Mouse (Mus musculus) heart, postnatal 0 days (tissue): ENCODE results near the gene Plin2. TPM values are rescaled to one million over a fixed set of nuclear protein-coding genes. Genes with fewer than 3 reads are reported as not detected.
"Not testable (repeated sequence)": the region's sequence is repeated elsewhere in the genome, so short reads cannot be mapped to it uniquely, and the experiment has no call there.

Experiments used
- ATAC-seq: fragments of 200-750 bp; cut with Nextera tagmentation; 2 replicates; pipeline ENCODE4 v1.8.0; 2017; ENCODE audit warnings: low read depth, moderate number of reproducible peaks, moderate library complexity; ENCODE audit not compliant: insufficient read depth
- DNase-seq: peaks from one replicate; pipeline ENCODE4 v3.0.0-alpha.2; 2016; ENCODE audit warnings: low spot score
- H3K27ac ChIP-seq: fragments of 300-500 bp; sonication (generic); 2 replicates; pipeline ENCODE4 v1.5.1; 2014; ENCODE audit warnings: low read depth, mild to moderate bottlenecking
- H3K27me3 ChIP-seq: fragments of 300-500 bp; sonication (generic); 2 replicates; pipeline ENCODE4 v1.6.1; 2014; ENCODE audit warnings: low read length, mixed read lengths; ENCODE audit not compliant: control insufficient read depth, insufficient read depth
- H3K36me3 ChIP-seq: fragments of 300-500 bp; sonication (generic); replicated peaks from 2 replicates; pipeline ENCODE4 v1.6.1; 2014; ENCODE audit warnings: low read length, mixed read lengths; ENCODE audit not compliant: control insufficient read depth, insufficient read depth
- H3K4me1 ChIP-seq: fragments of 300-500 bp; sonication (generic); 2 replicates; pipeline ENCODE4 v1.6.1; 2014; ENCODE audit warnings: antibody characterized with exemption; ENCODE audit not compliant: control insufficient read depth, insufficient read depth
- H3K4me2 ChIP-seq: fragments of 300-500 bp; sonication (generic); 2 replicates; pipeline ENCODE4 v1.6.1; 2014; ENCODE audit warnings: low read depth, mild to moderate bottlenecking, low read length, moderate library complexity
- H3K4me3 ChIP-seq: fragments of 300-500 bp; sonication (generic); 2 replicates; pipeline ENCODE4 v1.5.1; 2014; ENCODE audit warnings: low read depth, low read length
- H3K9ac ChIP-seq: fragments of 300-500 bp; sonication (generic); replicated peaks from 2 replicates; pipeline ENCODE4 v1.6.1; 2014; ENCODE audit warnings: low read depth, low read length, mixed read lengths
- H3K9me3 ChIP-seq: fragments of 300-500 bp; sonication (generic); replicated peaks from 2 replicates; pipeline ENCODE4 v1.6.1; 2016; ENCODE audit warnings: low read length; ENCODE audit not compliant: control insufficient read depth
- CTCF ChIP-seq: IDR thresholded peaks from 2 replicates; pipeline ENCODE4 v1.5.1; 2016; ENCODE audit warnings: antibody characterized with exemption, control low read depth, low read depth
- EP300 ChIP-seq: IDR thresholded peaks from 2 replicates; pipeline ENCODE4 v1.6.1; 2016; ENCODE audit warnings: antibody characterized with exemption, low read depth
- WGBS: fragments of 180-500 bp; shearing (Covaris S2); extraction: QIAGEN DNeasy Blood & Tissue Kit; methylation state at CpG from one replicate; pipeline ENCODE4 v1.1.7; 2014; 5-methylcytosine and 5-hydroxymethylcytosine counted together
- polyA plus RNA-seq: library from polyadenylated mRNA; unstranded; fragments of >200 nt; fragmentation: Nextera tagmentation; extraction: Ambion mirVana; gene quantifications from 2 replicates; pipeline ENCODE4 v1.2.1, GENCODE M21; 2015
- total RNA-seq: library from RNA; depleted of rRNA; stranded (reverse); fragments of >200 nt; gene quantifications from 2 replicates; pipeline ENCODE4 v1.2.3, GENCODE M21; 2014; ENCODE audit warnings: low replicate concordance

Plin2 gene
- total and polyA plus RNA-seq, 2 experiments from 2014 or later: 63.9 to 92.3 TPM

DNA sequence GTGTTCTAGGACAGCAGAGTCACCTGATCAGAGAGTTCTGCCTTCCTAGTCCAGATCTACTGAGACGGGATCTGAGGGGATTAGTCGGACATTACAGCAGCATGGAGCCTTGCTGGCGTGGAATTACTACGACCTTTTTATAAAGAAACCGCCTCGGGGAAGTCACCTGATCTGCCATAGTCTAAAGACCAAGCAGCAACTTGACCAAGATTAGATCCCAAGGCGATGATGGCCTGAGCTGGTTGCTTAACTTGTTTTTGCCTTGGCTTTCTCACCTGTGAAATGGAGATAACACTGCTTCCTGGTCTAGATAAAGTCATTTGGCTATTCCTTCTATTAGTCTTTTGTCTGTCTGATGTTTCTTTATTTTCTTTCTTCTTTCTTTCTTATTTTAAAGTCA lies 2.6 kb upstream of the Plin2 start:
- no peak for DNase-seq
- TF ChIP-seq EP300 (no peak), CTCF (no peak)
- Histone ChIP-seq H3K9me3 (no peaks in the 10 kb centered on the region), H3K27me3 (no peaks in the 10 kb centered on the region), H3K4me1 (peaks cover 29% of the 10 kb centered on the region), H3K4me2 (no peak overlapping the region), H3K36me3 (peaks cover 7% of the 10 kb centered on the region), H3K9ac (no peak overlapping the region), H3K27ac (no peak overlapping the region), H3K4me3 (no peak overlapping the region)
- WGBS: 77% methylated on average over 7 of the region's 7 CpGs
- ATAC-seq: no peak

DNA sequence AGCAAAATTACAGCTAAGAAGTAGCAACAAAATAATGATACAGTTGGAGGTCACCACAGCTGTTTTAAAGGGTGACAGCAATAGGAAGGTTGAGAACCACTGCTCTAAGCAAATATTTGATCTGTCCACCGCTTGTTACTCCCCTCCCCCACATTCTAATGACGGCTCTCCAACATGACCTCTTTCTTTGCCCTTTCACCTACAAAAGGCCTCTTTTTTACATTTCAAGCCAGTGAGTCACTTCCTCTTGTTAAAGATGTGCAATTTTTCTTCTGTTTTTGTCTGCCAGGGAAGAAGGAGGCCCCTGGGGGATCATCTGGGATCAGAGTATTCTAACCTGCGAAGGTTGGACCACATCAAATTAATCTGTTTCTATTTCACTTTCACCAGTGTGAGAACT lies 1.9 kb upstream of the Plin2 start:
- H3K4me1 ChIP-seq: peaks cover 29% of the 10 kb centered on the region
- DNase-seq (no peak), ATAC-seq (no peak)
- H3K36me3 ChIP-seq: peaks cover 8% of the 10 kb centered on the region
- H3K9ac ChIP-seq: no peak overlapping the region
- TF ChIP-seq CTCF (no peak), EP300 (no peak)
- no peak overlapping the region for H3K4me3 ChIP-seq
- no peak overlapping the region for H3K4me2 ChIP-seq
- no peaks in the 10 kb centered on the region for H3K27me3 ChIP-seq
- H3K9me3 ChIP-seq: no peaks in the 10 kb centered on the region
- H3K27ac ChIP-seq: no peak overlapping the region
- 51% methylated on average over 3 of the region's 3 CpGs for WGBS

DNA sequence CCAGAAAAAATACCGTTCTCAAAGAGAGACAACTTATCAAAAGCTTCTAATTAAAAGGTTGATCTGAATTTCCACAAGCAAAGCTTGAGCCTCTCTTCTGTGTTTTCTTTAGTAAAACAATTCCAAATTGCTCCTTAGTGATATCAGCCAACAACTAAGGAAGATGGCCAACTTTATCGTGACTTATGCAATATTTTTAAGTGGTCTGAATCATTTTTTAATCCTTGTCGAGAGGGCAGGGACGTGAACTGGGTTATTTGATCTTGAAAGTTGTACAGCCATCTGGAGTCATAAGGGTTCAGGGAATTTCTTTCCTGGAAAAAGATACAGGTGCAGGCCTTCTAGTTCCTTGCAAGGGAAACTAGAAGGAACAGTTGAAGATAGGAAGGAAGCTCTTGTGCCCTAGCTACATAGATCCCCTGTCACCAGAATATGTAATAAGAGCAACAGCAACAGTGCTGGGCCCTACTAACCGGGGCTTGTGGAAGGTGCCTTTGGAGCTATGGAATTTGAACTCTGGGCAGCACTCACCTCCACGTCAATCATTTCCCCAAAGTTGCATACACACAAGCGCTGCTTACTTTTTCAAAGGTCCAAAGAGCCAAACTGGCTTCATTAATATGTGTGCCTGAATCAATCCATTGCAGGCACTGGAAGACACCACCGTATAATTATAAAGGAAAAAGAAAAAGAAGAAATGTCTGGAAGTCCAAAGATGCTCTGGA lies 884 bp upstream of the Plin2 start:
- no peaks in the 10 kb centered on the region for H3K9me3 ChIP-seq

DNA sequence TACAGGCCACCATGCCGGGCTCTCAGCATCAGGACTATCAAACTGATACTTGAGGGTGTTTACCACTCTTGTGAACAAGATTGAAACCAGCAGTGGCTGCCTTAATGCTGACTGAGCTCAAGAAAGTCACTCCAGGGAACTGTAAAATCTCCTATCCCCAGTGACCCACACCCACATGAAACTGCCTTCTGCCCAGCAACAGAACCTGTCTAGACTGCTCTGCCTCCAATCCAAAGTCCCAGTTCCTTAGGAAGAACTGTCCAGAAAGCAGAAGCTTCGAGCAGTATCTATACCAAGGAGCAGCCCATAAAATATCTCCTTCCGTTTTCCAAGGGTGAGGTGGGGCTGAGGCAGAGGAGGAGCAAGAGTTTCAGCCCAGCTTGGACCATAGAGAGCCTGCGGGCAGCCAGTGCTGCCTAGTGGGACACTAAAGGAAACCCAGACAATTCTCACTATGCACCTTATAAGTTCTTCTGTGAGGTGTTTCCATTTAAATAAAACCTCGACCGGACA lies 563 bp downstream of the Plin2 start:
- WGBS: 5% methylated on average over 4 of the region's 6 CpGs
- Histone ChIP-seq H3K27ac (peak overlapping the region; percentile 92), H3K9ac (peak overlapping the region; percentile 90), H3K4me2 (peak overlapping the region; percentile 65), H3K36me3 (peaks cover 31% of the 10 kb centered on the region), H3K4me1 (peaks cover 29% of the 10 kb centered on the region), H3K4me3 (peak overlapping the region; percentile 90)
- peak; percentile 76 for ATAC-seq
- H3K27me3 ChIP-seq, H3K9me3 ChIP-seq: not testable (repeated sequence)
- DNase-seq: peak; percentile 26

More for the DNA sequence above, 884 bp upstream of the Plin2 start:
- H3K27me3 ChIP-seq: no peaks in the 10 kb centered on the region
- peaks cover 17% of the 10 kb centered on the region for H3K36me3 ChIP-seq
- no peak for DNase-seq
- no peak for TF ChIP-seq CTCF
- TF ChIP-seq EP300: no peak
- no peak overlapping the region for H3K4me3 ChIP-seq
- 71% methylated on average over 8 of the region's 8 CpGs for WGBS
- ATAC-seq: no peak
- H3K4me1 ChIP-seq: peaks cover 29% of the 10 kb centered on the region
- H3K4me2 ChIP-seq: no peak overlapping the region
- H3K27ac ChIP-seq: no peak overlapping the region
- H3K9ac ChIP-seq: no peak overlapping the region

DNA sequence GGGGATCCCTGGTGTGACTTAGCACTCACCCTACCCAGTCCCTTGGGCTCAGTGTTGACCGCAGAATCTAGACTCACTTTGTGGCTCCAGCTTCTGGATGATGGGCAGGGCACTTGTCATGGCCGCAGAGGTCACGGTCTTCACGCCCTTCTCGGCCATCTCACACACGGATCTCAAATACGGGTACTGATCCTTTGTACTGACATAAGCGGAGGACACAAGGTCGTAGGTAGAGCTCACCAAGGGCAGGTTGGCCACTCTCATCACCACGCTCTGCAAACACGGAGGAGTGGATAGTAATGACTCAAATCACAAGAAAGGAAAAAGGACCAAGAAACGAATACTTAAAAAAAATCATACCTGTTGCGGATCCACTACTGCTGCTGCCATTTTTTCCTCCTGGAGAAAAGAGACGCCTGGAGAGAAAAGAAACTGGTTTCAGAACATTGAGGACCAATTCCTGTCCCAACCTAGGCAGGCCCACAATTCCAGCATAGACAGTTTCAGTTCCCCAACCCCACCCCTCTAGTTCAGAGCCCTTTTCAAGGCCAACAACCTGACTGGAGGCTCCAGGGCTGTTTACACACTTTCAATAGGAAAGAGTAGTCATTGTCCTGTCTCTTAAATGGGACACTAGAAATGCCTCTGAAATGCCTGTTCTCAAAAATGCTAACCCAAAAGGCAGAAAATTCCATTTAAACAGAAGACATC lies 1.4 kb downstream of the Plin2 start:
- no peak for DNase-seq
- TF ChIP-seq EP300 (no peak), CTCF (no peak)
- whole genome bisulfite sequencing: 91% methylated on average over 14 of the region's 14 CpGs
- ATAC-seq: no peak
- Histone ChIP-seq H3K9ac (no peak overlapping the region), H3K9me3 (no peaks in the 10 kb centered on the region), H3K36me3 (peaks cover 37% of the 10 kb centered on the region), H3K4me3 (peak overlapping the region; percentile 90), H3K27ac (peak overlapping the region; percentile 92; the same call in 1 of the 2 replicates), H3K27me3 (no peaks in the 10 kb centered on the region), H3K4me2 (peak overlapping the region; percentile 65), H3K4me1 (peaks cover 29% of the 10 kb centered on the region)
